Mouse (Mus musculus) CH12.LX (cell line): ENCODE data around the gene Chmp2a. TPM values are rescaled to one million over a fixed set of nuclear protein-coding genes. Genes with fewer than 3 reads are reported as not detected.

ENCODE experiments used
- DNase-seq: peaks from one replicate; pipeline ENCODE4 v3.0.0-alpha.2; 2013; ENCODE audit errors: extremely low read depth
- H3K27ac ChIP-seq: 2 replicates; pipeline ENCODE4 v1.5.1; 2012; ENCODE audit warnings: low read depth, mild to moderate bottlenecking, control low read depth, moderate library complexity; ENCODE audit not compliant: insufficient read depth
- H3K27me3 ChIP-seq: replicated peaks from 2 replicates; pipeline ENCODE3; 2012; ENCODE audit warnings: inconsistent platforms
- H3K36me3 ChIP-seq, 2 experiments: replicated peaks in 1 of 2; 2 replicates each; pipeline versions ENCODE3 to v1.6.1; 2012; ENCODE audit warnings: inconsistent platforms in 1 of 2, low read length in 1 of 2, mild to moderate bottlenecking in 1 of 2, mixed read lengths in 1 of 2, moderate library complexity in 1 of 2; ENCODE audit not compliant: control insufficient read depth in 1 of 2, insufficient read depth in 1 of 2
- H3K4me1 ChIP-seq, 2 experiments: 2 replicates each; pipeline ENCODE4 v1.6.1; 2012; ENCODE audit warnings: inconsistent platforms in 1 of 2, moderate library complexity in 1 of 2; ENCODE audit not compliant: insufficient read depth in 2 of 2, control insufficient read depth in 1 of 2
- H3K4me2 ChIP-seq: 2 replicates; pipeline ENCODE4 v1.6.1; 2012; ENCODE audit warnings: low read depth, mild to moderate bottlenecking, control low read depth; ENCODE audit not compliant: poor library complexity, insufficient read depth, severe bottlenecking
- H3K4me3 ChIP-seq, 3 experiments: fragments of 150-350 bp in 1 of 3; sonication (generic) in 1 of 3; replicated peaks in 1 of 3; 2 replicates each; pipeline versions ENCODE3 to v1.5.1; 2011 to 2012; ENCODE audit warnings: low read depth in 2 of 3, low read length in 2 of 3, mild to moderate bottlenecking in 2 of 3, moderate library complexity in 2 of 3, control low read depth in 1 of 3, improper control_type of control experiment in 1 of 3, inconsistent platforms in 1 of 3, mixed read lengths in 1 of 3; ENCODE audit not compliant: poor library complexity in 1 of 3
- H3K79me2 ChIP-seq: replicated peaks from 2 replicates; pipeline ENCODE4 v1.6.1; 2012; ENCODE audit warnings: mild to moderate bottlenecking, moderate library complexity; ENCODE audit not compliant: control insufficient read depth, poor library complexity, insufficient read depth, severe bottlenecking; ENCODE audit errors: extremely low read depth
- H3K9ac ChIP-seq: 2 replicates; pipeline ENCODE4 v1.6.1; 2012; ENCODE audit warnings: low read depth, mild to moderate bottlenecking, control low read depth, moderate library complexity; ENCODE audit not compliant: insufficient read depth
- H3K9me3 ChIP-seq: replicated peaks from 2 replicates; pipeline ENCODE3; 2012; ENCODE audit warnings: low read length, inconsistent platforms, mixed read lengths
- BHLHE40 ChIP-seq: IDR thresholded peaks from 2 replicates; pipeline ENCODE4 v1.6.1; 2011; ENCODE audit warnings: mild to moderate bottlenecking, low read depth, low read length, improper control_type of control experiment
- CHD1 ChIP-seq: IDR thresholded peaks from 2 replicates; pipeline ENCODE4 v1.6.1; 2012; ENCODE audit warnings: low read depth, low read length, improper control_type of control experiment, inconsistent platforms
- CTCF ChIP-seq, 2 experiments: IDR thresholded peaks in 1 of 2; conservative IDR thresholded peaks in 1 of 2; 2 replicates each; pipeline ENCODE4 v1.5.1; 2011 to 2012; ENCODE audit warnings: low read depth in 2 of 2, low read length in 2 of 2, improper control_type of control experiment in 1 of 2, inconsistent platforms in 1 of 2, mild to moderate bottlenecking in 1 of 2, moderate library complexity in 1 of 2
- ELF1 ChIP-seq: IDR thresholded peaks from 2 replicates; pipeline ENCODE4 v1.6.1; 2014; ENCODE audit warnings: low read depth, mild to moderate bottlenecking, inconsistent platforms, low read length, improper control_type of control experiment
- EP300 ChIP-seq: IDR thresholded peaks from 2 replicates; pipeline ENCODE4 v1.6.1; 2011; ENCODE audit warnings: low read length, improper control_type of control experiment
- ETS1 ChIP-seq: conservative IDR thresholded peaks from 2 replicates; pipeline ENCODE4 v1.6.1; 2012; ENCODE audit warnings: low read depth, mild to moderate bottlenecking, inconsistent platforms, low read length, improper control_type of control experiment, moderate library complexity
- GABPA ChIP-seq: IDR thresholded peaks from 2 replicates; pipeline ENCODE4 v1.6.1; 2012; ENCODE audit warnings: low read depth, low read length, improper control_type of control experiment, inconsistent platforms; ENCODE audit not compliant: insufficient replicate concordance
- IRF4 ChIP-seq: IDR thresholded peaks from 2 replicates; pipeline ENCODE4 v1.6.1; 2014; ENCODE audit warnings: low read depth, mild to moderate bottlenecking, inconsistent platforms, low read length, improper control_type of control experiment
- JUN ChIP-seq: IDR thresholded peaks from 2 replicates; pipeline ENCODE4 v1.6.1; 2011; ENCODE audit warnings: low read depth, mild to moderate bottlenecking, low read length, improper control_type of control experiment, moderate library complexity; ENCODE audit not compliant: insufficient read depth
- JUND ChIP-seq: conservative IDR thresholded peaks from 2 replicates; pipeline ENCODE4 v1.6.1; 2011; ENCODE audit warnings: low read depth, low read length, improper control_type of control experiment
- MAX ChIP-seq: IDR thresholded peaks from 2 replicates; pipeline ENCODE4 v1.6.1; 2011; ENCODE audit warnings: low read length, improper control_type of control experiment
- MAZ ChIP-seq: IDR thresholded peaks from 2 replicates; pipeline ENCODE4 v1.6.1; 2012; ENCODE audit warnings: low read depth, mild to moderate bottlenecking, inconsistent platforms, low read length, improper control_type of control experiment, moderate library complexity
- MYC ChIP-seq: IDR thresholded peaks from 2 replicates; pipeline ENCODE4 v1.6.1; 2011; ENCODE audit warnings: low read depth, mild to moderate bottlenecking, improper control_type of control experiment, low read length
- NELFE ChIP-seq: IDR thresholded peaks from 2 replicates; pipeline ENCODE4 v1.6.1; 2011; ENCODE audit warnings: low read depth, low read length, improper control_type of control experiment
- NRF1 ChIP-seq: IDR thresholded peaks from 2 replicates; pipeline ENCODE4 v1.6.1; 2014; ENCODE audit warnings: low read depth, mild to moderate bottlenecking, inconsistent platforms, low read length, improper control_type of control experiment, moderate library complexity
- PAX5 ChIP-seq: IDR thresholded peaks from 2 replicates; pipeline ENCODE4 v1.6.1; 2012; ENCODE audit warnings: low read length, inconsistent platforms, mixed read lengths
- POLR2A ChIP-seq: IDR thresholded peaks from 2 replicates; pipeline ENCODE4 v1.6.1; 2011; ENCODE audit warnings: low read depth, mild to moderate bottlenecking, improper control_type of control experiment, low read length
- POLR2AphosphoS2 ChIP-seq: IDR thresholded peaks from 2 replicates; pipeline ENCODE4 v1.6.1; 2011; ENCODE audit warnings: low read depth, low read length, improper control_type of control experiment
- RAD21 ChIP-seq: IDR thresholded peaks from 2 replicates; pipeline ENCODE4 v1.6.1; 2011; ENCODE audit warnings: low read depth, mild to moderate bottlenecking, low read length, improper control_type of control experiment, moderate library complexity
- SMC3 ChIP-seq: IDR thresholded peaks from 2 replicates; pipeline ENCODE4 v1.6.1; 2011; ENCODE audit warnings: low read depth, low read length, improper control_type of control experiment
- TBP ChIP-seq: conservative IDR thresholded peaks from 2 replicates; pipeline ENCODE4 v1.6.1; 2011; ENCODE audit warnings: low read depth, low read length, improper control_type of control experiment
- TCF12 ChIP-seq: IDR thresholded peaks from 2 replicates; pipeline ENCODE4 v1.6.1; 2014; ENCODE audit warnings: low read depth, mild to moderate bottlenecking, inconsistent platforms, low read length, improper control_type of control experiment
- UBTF ChIP-seq: IDR thresholded peaks from 2 replicates; pipeline ENCODE4 v1.6.1; 2012; ENCODE audit warnings: low read depth, mild to moderate bottlenecking, inconsistent platforms, low read length, improper control_type of control experiment, moderate library complexity
- USF2 ChIP-seq: conservative IDR thresholded peaks from 2 replicates; pipeline ENCODE4 v1.6.1; 2011; ENCODE audit warnings: low read depth, low read length, improper control_type of control experiment
- ZC3H11A ChIP-seq: IDR thresholded peaks from 2 replicates; pipeline ENCODE4 v1.6.1; 2012; ENCODE audit warnings: low read depth, mild to moderate bottlenecking, inconsistent platforms, low read length, improper control_type of control experiment
- ZMIZ1 ChIP-seq: IDR thresholded peaks from 2 replicates; pipeline ENCODE4 v1.6.1; 2012; ENCODE audit warnings: low read depth, mild to moderate bottlenecking, inconsistent platforms, low read length, improper control_type of control experiment
- dilution Hi-C: fragments of 300-500 bp; cut with MboI; formaldehyde crosslinking; loops from 2 replicates; pipeline ENCODE4 v1.14.3; 2020; ENCODE audit warnings: low sequenced_read_pairs; ENCODE audit not compliant: extremely low pct_unique_long_range_greater_than_20kb, extremely low pct_ligation_motif_present
- in situ Hi-C: fragments of 300-500 bp; cut with MboI; formaldehyde crosslinking; loops from 3 replicates; pipeline ENCODE4 v1.14.3; 2019; ENCODE audit warnings: low sequenced_read_pairs, low pct_ligation_motif_present, low pct_unique_long_range_greater_than_20kb, mixed read lengths
- polyA plus RNA-seq: library from polyadenylated mRNA; unstranded; fragments of >175 nt; gene quantifications from 2 replicates; pipeline ENCODE4 v1.2.1, GENCODE M21; 2012; ENCODE audit warnings: low read depth; ENCODE audit not compliant: insufficient read length
- total RNA-seq, 2 experiments: library from RNA; depleted of rRNA; stranded (reverse); fragments of 300-350 nt in 1 of 2; fragments of >200 nt in 1 of 2; gene quantifications; 2 replicates each; pipeline ENCODE4 v1.2.3; 2012 to 2014

The Chmp2a gene
- total and polyA plus RNA-seq, 3 experiments: 115 to 134 (median 131) TPM

- Histone ChIP-seq H3K4me1 (peaks cover 0 to 2% of the 10 kb centered on the region in 2 experiments; a peak in 1 of 4 replicates), H3K27ac (no peak overlapping the region), H3K79me2 (no peaks in the 10 kb centered on the region), H3K9me3 (peaks cover 10% of the 10 kb centered on the region), H3K27me3 (peaks cover 8% of the 10 kb centered on the region), H3K9ac (no peak overlapping the region), H3K36me3 (peaks cover 0 to 18% of the 10 kb centered on the region in 2 experiments), H3K4me3 (no peak overlapping the region), H3K4me2 (peak overlapping the region; percentile 51)
- in situ Hi-C loops: loop anchor here (10.0 kb wide), 1 partner anchor 121 kb away; the partner anchor contains the start of genes Rnf225 and Rps5
- dilution Hi-C loops: no loop called here
- peak; percentile 79 for DNase-seq
- TF ChIP-seq SMC3 (peak; percentile 91), MYC (peak; percentile 61; the same call in 1 of the 2 replicates), POLR2A (no peak), UBTF (no peak), PAX5 (no peak), ELF1 (peak; percentile 44; the same call in 1 of the 2 replicates), IRF4 (no peak), ZC3H11A (peak; percentile 48), TCF12 (no peak), JUND (0 out of 2 replicates have a peak, but pooled peaks have one; percentile 28), CTCF (conservative IDR thresholded peaks at IDR 0.05 in 1 of 2, IDR thresholded peaks at IDR 0.05 in 1 of 2; ENCODE audit: low read depth in 2 of 2, low read length in 2 of 2) (peak; percentile 72 to 97), POLR2AphosphoS2 (no peak), NRF1 (no peak), RAD21 (peak; percentile 99), TBP (no peak)
These were observed 11.5 kb upstream of the Chmp2a start for GRCm38 (mm10) chr7:13046084-13046483.

GRCm38 (mm10) chr7:13044254-13044625 is 9.6 kb upstream of the Chmp2a start:
- H3K4me3 ChIP-seq: no peak overlapping the region
- H3K4me2 ChIP-seq: no peak overlapping the region
- peaks cover 6% of the 10 kb centered on the region for H3K27me3 ChIP-seq
- peaks cover 10% of the 10 kb centered on the region for H3K9me3 ChIP-seq
- TF ChIP-seq GABPA (no peak), RAD21 (no peak), MAZ (no peak), JUN (no peak), MYC (no peak), EP300 (no peak), ZC3H11A (no peak), ELF1 (no peak), ZMIZ1 (no peak), USF2 (no peak), ETS1 (no peak), NELFE (no peak), BHLHE40 (no peak), MAX (no peak), POLR2A (no peak), CHD1 (no peak), SMC3 (no peak)
- TF ChIP-seq, all 38 proteins: peak for 0
- H3K36me3 ChIP-seq: peaks cover 0 to 21% of the 10 kb centered on the region in 2 experiments
- DNase-seq: no peak
- dilution Hi-C loops (no loop called here), in situ Hi-C loops (loop anchor here (5.0 to 10.0 kb wide), 2 partner anchors 37 to 119 kb away; partner anchors contain the start of genes Rnf225 and Rps5)
- H3K79me2 ChIP-seq: no peaks in the 10 kb centered on the region
- H3K9ac ChIP-seq: no peak overlapping the region
- H3K4me1 ChIP-seq: peaks cover 0 to 16% of the 10 kb centered on the region in 2 experiments; a peak in 2 of 4 replicates
- H3K27ac ChIP-seq: no peak overlapping the region
